Comparison of ENCODE assay signal across 26 mouse cellular contexts in genomic region chr16:34595294-34595693, GRCm38 (mm10). TPM values are rescaled to one million over a fixed set of nuclear protein-coding genes. Genes with fewer than 3 reads are reported as not detected.
A peak's percentile ranks its signal among the peaks of the same experiment; 100 is the strongest.
DNase-seq lines count a peak whose midpoint lies in the region; ATAC-seq and TF ChIP-seq lines count a peak whose summit lies in the region.
"Had no signal": no experiment of that assay in that cellular context is flagged by ENCODE, and none has a peak within 500 bp of the region (broad histone marks: within the 10 kb centered on the region; RNA-seq: fewer than 3 reads in every experiment).

No protein-coding gene starts in this region.

- H3K4me2 ChIP-seq in kidney, postnatal 0 days (ENCODE audit: low read length), result no peak overlapping the region
- no peak overlapping the region for H3K4me2 ChIP-seq in midbrain, embryonic 11.5 days
- H3K4me2 ChIP-seq: heart, embryonic 15.5 days; hindbrain, embryonic 14.5 days had no signal

- 22% methylated on average over 3 of the region's 3 CpGs for WGBS in kidney, postnatal 0 days
- 21% methylated on average over 3 of the region's 3 CpGs for WGBS in kidney, adult 2 months
- WGBS in midbrain, embryonic 10.5 days, result 45% methylated on average over 3 of the region's 3 CpGs
- WGBS in midbrain, embryonic 11.5 days, result 51% methylated on average over 3 of the region's 3 CpGs

- H3K27me3 ChIP-seq in kidney, postnatal 0 days (ENCODE audit: insufficient read depth, low read length), result no peaks in the 10 kb centered on the region
- no peaks in the 10 kb centered on the region for H3K27me3 ChIP-seq in kidney, adult 2 months (replicated peaks; ENCODE audit: control insufficient read depth, insufficient read depth, low read length)
- H3K27me3 ChIP-seq in midbrain, embryonic 10.5 days (ENCODE audit: low read depth, poor library complexity, severe bottlenecking), result no peaks in the 10 kb centered on the region
- no peaks in the 10 kb centered on the region for H3K27me3 ChIP-seq in midbrain, embryonic 11.5 days (ENCODE audit: control insufficient read depth, insufficient read depth, low read length)
- H3K27me3 ChIP-seq: heart, embryonic 15.5 days had no signal

- H3K9me3 ChIP-seq in kidney, postnatal 0 days (replicated peaks; ENCODE audit: low read length), result no peaks in the 10 kb centered on the region
- H3K9me3 ChIP-seq in midbrain, embryonic 10.5 days (replicated peaks), result no peaks in the 10 kb centered on the region
- no peaks in the 10 kb centered on the region for H3K9me3 ChIP-seq in midbrain, embryonic 11.5 days (ENCODE audit: control insufficient read depth, low read length)
- H3K9me3 ChIP-seq: heart, embryonic 15.5 days had no signal

- H3K4me3 ChIP-seq in kidney, postnatal 0 days (replicated peaks; ENCODE audit: low read depth, low read length), result no peak overlapping the region
- H3K4me3 ChIP-seq in kidney, adult 2 months (ENCODE audit: insufficient read depth, low read depth, low read length), result no peak overlapping the region
- no peak overlapping the region for H3K4me3 ChIP-seq in midbrain, embryonic 10.5 days
- H3K4me3 ChIP-seq in midbrain, embryonic 11.5 days (ENCODE audit: low read depth, low read length), result no peak overlapping the region
- H3K4me3 ChIP-seq: heart, embryonic 15.5 days had no signal

- no peak for TF ChIP-seq POLR2A in kidney, adult 2 months (IDR thresholded peaks at IDR 0.05; ENCODE audit: low read depth, low read length)
- TF ChIP-seq POLR2A in brain, embryonic 14.5 days (IDR thresholded peaks at IDR 0.05; ENCODE audit: borderline replicate concordance, extremely low read depth, insufficient read depth, insufficient read length, poor library complexity, severe bottlenecking), result no peak

- H3K27ac ChIP-seq in kidney, postnatal 0 days, result no peak overlapping the region
- no peak overlapping the region for H3K27ac ChIP-seq in kidney, adult 2 months (ENCODE audit: insufficient read depth, low read depth, low read length)
- H3K27ac ChIP-seq in midbrain, embryonic 10.5 days (replicated peaks), result peak overlapping the region; percentile 39
- no peak overlapping the region for H3K27ac ChIP-seq in midbrain, embryonic 11.5 days (ENCODE audit: low read depth, low read length)
- H3K27ac ChIP-seq: heart, embryonic 15.5 days; hindbrain, embryonic 14.5 days had no signal

- no peak overlapping the region for H3K9ac ChIP-seq in kidney, postnatal 0 days (ENCODE audit: low read depth, low read length)
- no peak overlapping the region for H3K9ac ChIP-seq in midbrain, embryonic 11.5 days (ENCODE audit: low read length)
- H3K9ac ChIP-seq: heart, embryonic 15.5 days; hindbrain, embryonic 14.5 days had no signal

- TF ChIP-seq CTCF in kidney, postnatal 0 days (IDR thresholded peaks at IDR 0.05; ENCODE audit: low read depth), result no peak
- TF ChIP-seq CTCF in kidney, adult 2 months (conservative IDR thresholded peaks at IDR 0.05; ENCODE audit: insufficient read depth, insufficient read length, low read depth, low read length), result no peak
- TF ChIP-seq CTCF in brain, embryonic 14.5 days (IDR thresholded peaks at IDR 0.05; ENCODE audit: borderline replicate concordance, extremely low read depth, insufficient read depth, insufficient read length), result no peak

- no peak for ATAC-seq in kidney, postnatal 0 days (replicated peaks; ENCODE audit: low FRiP score, low read depth)
- ATAC-seq in midbrain, embryonic 11.5 days (ENCODE audit: low FRiP score), result no peak
- ATAC-seq: activated CD4-positive, CD25-positive, alpha-beta regulatory T cell, adult 4 months had no signal

- DNase-seq in kidney, postnatal 0 days (ENCODE audit: low spot score), result peak; percentile 46
- DNase-seq in kidney, adult 2 months, result no peak
- no peak for DNase-seq in midbrain, embryonic 10.5 days (ENCODE audit: low spot score)
- DNase-seq in midbrain, embryonic 11.5 days (ENCODE audit: low spot score, missing footprints), result no peak
- DNase-seq in brain, embryonic 14.5 days (ENCODE audit: low read depth), result peak; percentile 23
- DNase-seq in lung, postnatal 10 days, result peak; percentile 44
- no peak for DNase-seq in yolk sac, embryonic 10.5 days (ENCODE audit: low spot score)
- DNase-seq in right cerebral cortex, postnatal 4 days, result no peak
- DNase-seq: adrenal gland, postnatal 25 days; cerebellum, adult 9-10 months; gastrocnemius, postnatal 36 days; heart, postnatal 36 days; kidney, adult 9 months; right cerebral cortex, postnatal 14 days; spleen, adult 18-20 months had no signal

- no peaks in the 10 kb centered on the region for H3K4me1 ChIP-seq in kidney, postnatal 0 days (replicated peaks; ENCODE audit: insufficient read depth, low read length)
- no peaks in the 10 kb centered on the region for H3K4me1 ChIP-seq in kidney, adult 2 months (ENCODE audit: control insufficient read depth, insufficient read depth, low read length)
- H3K4me1 ChIP-seq in midbrain, embryonic 10.5 days, result peaks cover 13% of the 10 kb centered on the region
- H3K4me1 ChIP-seq in midbrain, embryonic 11.5 days (ENCODE audit: control insufficient read depth, insufficient read depth, low read length), result no peaks in the 10 kb centered on the region

- H3K36me3 ChIP-seq in kidney, postnatal 0 days (ENCODE audit: insufficient read depth, low read length), result no peaks in the 10 kb centered on the region
- no peaks in the 10 kb centered on the region for H3K36me3 ChIP-seq in kidney, adult 2 months (ENCODE audit: control insufficient read depth, insufficient read depth, low read length)
- H3K36me3 ChIP-seq in midbrain, embryonic 10.5 days, result no peaks in the 10 kb centered on the region
- H3K36me3 ChIP-seq in midbrain, embryonic 11.5 days (ENCODE audit: control insufficient read depth, insufficient read depth, low read length), result no peaks in the 10 kb centered on the region
- H3K36me3 ChIP-seq: heart, embryonic 15.5 days had no signal

RNA-seq across cellular contexts. Expression of gene Kalrn, which starts 22.0 kb away (rescaled TPM):
- polyA plus RNA-seq in kidney, postnatal 0 days (2015; fragmentation: Nextera tagmentation; extraction: Ambion mirVana), result 19.5 and 20.0 TPM in 2 replicates
- polyA plus RNA-seq in kidney, adult 2 months (2012; rRNA removed), result 8.5 and 8.6 TPM in 2 replicates
- polyA plus RNA-seq in midbrain, embryonic 10.5 days (2016; fragmentation: Nextera tagmentation; extraction: Ambion mirVana), result 11.3 and 16.8 TPM in 2 replicates
- polyA plus RNA-seq in midbrain, embryonic 11.5 days (2014; fragmentation: Nextera tagmentation; extraction: Ambion mirVana), result 15.5 and 16.8 TPM in 2 replicates
- polyA plus RNA-seq in brain, embryonic 14.5 days (2012; rRNA removed), result 30.4 and 52.2 TPM in 2 replicates

RNA-seq across cellular contexts. Expression of gene Ropn1, which starts 54.4 kb away (rescaled TPM):
- polyA plus RNA-seq in kidney, postnatal 0 days (2015; fragmentation: Nextera tagmentation; extraction: Ambion mirVana), result not detected in 2 replicates
- polyA plus RNA-seq in kidney, adult 2 months (2012; rRNA removed), result 0.41 TPM in 1 of 2 replicates, not detected in the other
- not detected in 2 replicates for polyA plus RNA-seq in midbrain, embryonic 10.5 days (2016; fragmentation: Nextera tagmentation; extraction: Ambion mirVana)
- polyA plus RNA-seq in midbrain, embryonic 11.5 days (2014; fragmentation: Nextera tagmentation; extraction: Ambion mirVana), result not detected in 2 replicates
- not detected in 2 replicates for polyA plus RNA-seq in brain, embryonic 14.5 days (2012; rRNA removed)
- polyA plus RNA-seq: activated CD4-positive, CD25-positive, alpha-beta regulatory T cell, adult 4 months; embryonic facial prominence, embryonic 11.5 days; forebrain, embryonic 11.5 days; intestine, embryonic 14.5 days; limb, embryonic 11.5 days; liver, adult 2 months; liver, embryonic 16.5 days; neural tube, embryonic 11.5 days; urinary bladder, adult 2 months had no signal

Comparison
In these comparisons a context has a peak if more than half of its experiments do, and no peak if none do; other contexts are left out.
1. DNase-seq: peak in kidney, postnatal 0 days (single experiment), brain, embryonic 14.5 days (single experiment) and lung, postnatal 10 days (single experiment); none in kidney, adult 2 months (single experiment), midbrain, embryonic 10.5 days (single experiment), midbrain, embryonic 11.5 days (single experiment), yolk sac, embryonic 10.5 days (single experiment) and right cerebral cortex, postnatal 4 days (single experiment).